Mouse (Mus musculus) skeletal muscle tissue, postnatal 0 days (tissue): Measurements from ENCODE around the gene Tex14. TPM values are rescaled to one million over a fixed set of nuclear protein-coding genes. Genes with fewer than 3 reads are reported as not detected.

ENCODE experiments used
- polyA plus RNA-seq: library from polyadenylated mRNA; unstranded; fragments of >200 nt; fragmentation: Nextera tagmentation; extraction: Ambion mirVana; gene quantifications from 2 replicates; pipeline ENCODE4 v1.2.1, GENCODE M21; 2015

Tex14 gene
- polyA plus RNA-seq: 2.3 and 2.9 TPM in 2 replicates

GRCm38 (mm10) chr11:87404876-87405275, at the start of gene Tex14, which contains the start of gene Rad51c:
Gene Tex14 (plus strand): TSS chr11:87405065.
Gene Rad51c (minus strand): TSS chr11:87404954.

GRCm38 (mm10) chr11:87358331-87359261, 46.3 kb upstream of the Tex14 start, which contains the start of gene Ppm1e:
Gene Ppm1e (minus strand): TSS chr11:87359023.

GRCm38 (mm10) chr11:87566501-87566900, 161.6 kb downstream of the Tex14 start, which contains the start of gene Gm11492:
Gene Gm11492 (plus strand): TSS chr11:87566653.

GRCm38 (mm10) chr11:87568255-87568953, 163.5 kb downstream of the Tex14 start, which contains the start of gene Sept4:
Gene Sept4 (plus strand): TSS chr11:87568903.

GRCm38 (mm10) chr11:87591526-87592353, 186.9 kb downstream of the Tex14 start, which contains the start of gene Mtmr4:
Gene Mtmr4 (plus strand): TSS chr11:87592162.

Other genes starting within 250 kb of the Tex14 start
- gene Ppm1e, start 46.0 kb upstream of the Tex14 start, polyA plus RNA-seq: 0.58 TPM in 2 replicates
- 2.2 and 2.5 TPM in 2 replicates for gene Rad51c, start 111 bp upstream of the Tex14 start, polyA plus RNA-seq
- gene Gm11492, start 161.6 kb downstream of the Tex14 start, polyA plus RNA-seq: not detected in 2 replicates
- gene Sept4, start 163.8 kb downstream of the Tex14 start, polyA plus RNA-seq: 98.0 and 104 TPM in 2 replicates
- gene Mtmr4, start 187.1 kb downstream of the Tex14 start, polyA plus RNA-seq: 4.2 and 5.5 TPM in 2 replicates
- 0.06 TPM in 1 of 2 replicates, not detected in the other for gene Hsf5, start 212.1 kb downstream of the Tex14 start, polyA plus RNA-seq